Comparison of ENCODE assay signal across 16 mouse cellular contexts in the genomic region with DNA sequence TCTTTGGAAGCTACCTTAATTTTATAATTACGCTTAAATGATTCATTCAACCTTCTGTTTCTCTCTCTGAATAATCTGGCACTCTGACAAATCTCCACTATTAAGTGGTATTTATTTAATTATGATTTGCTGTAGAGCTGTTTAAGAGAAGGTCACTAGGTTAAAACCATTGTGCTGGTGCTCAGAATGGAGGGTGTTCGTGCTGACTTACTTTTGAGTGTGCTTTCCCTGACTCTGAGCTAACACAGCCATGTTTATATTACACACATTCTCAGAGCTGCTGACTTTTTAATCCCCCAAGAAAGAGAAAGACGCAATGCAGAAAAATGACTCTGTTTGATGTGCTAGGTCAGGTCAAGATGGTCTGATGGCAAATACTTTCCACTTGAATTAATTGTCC.
"Had no signal": no experiment of that assay in that cellular context is flagged by ENCODE, and none has a peak within 500 bp of the region (broad histone marks: within the 10 kb centered on the region; RNA-seq: fewer than 3 reads in every experiment).

No protein-coding gene starts in this region.

- DNase-seq: kidney, adult 2 months; kidney, postnatal 14 days; layer of hippocampus, adult 9-11 months; layer of hippocampus, postnatal 36 days; midbrain, embryonic 14.5 days; right cerebral cortex, adult 18-20 months; right cerebral cortex, postnatal 25 days; thymus, adult 2 months; thymus, postnatal 25 days had no signal

- H3K27ac ChIP-seq: kidney, embryonic 15.5 days; limb, embryonic 15.5 days; liver, embryonic 12.5 days; midbrain, embryonic 10.5 days; neural tube, embryonic 15.5 days had no signal

- H3K9ac ChIP-seq: kidney, embryonic 15.5 days; limb, embryonic 15.5 days; liver, embryonic 12.5 days; neural tube, embryonic 15.5 days had no signal

- H3K4me2 ChIP-seq: limb, embryonic 15.5 days; liver, embryonic 12.5 days; neural tube, embryonic 15.5 days had no signal

- ATAC-seq: intestine, embryonic 16.5 days; liver, embryonic 12.5 days had no signal

- H3K36me3 ChIP-seq: kidney, embryonic 15.5 days; limb, embryonic 15.5 days; liver, embryonic 12.5 days; midbrain, embryonic 10.5 days; neural tube, embryonic 15.5 days had no signal

- H3K4me3 ChIP-seq: kidney, embryonic 15.5 days; limb, embryonic 15.5 days; liver, embryonic 12.5 days; midbrain, embryonic 10.5 days; myocyte; neural tube, embryonic 15.5 days had no signal

- H3K9me3 ChIP-seq: kidney, embryonic 15.5 days; limb, embryonic 15.5 days; liver, embryonic 12.5 days; midbrain, embryonic 10.5 days; neural tube, embryonic 15.5 days had no signal

- H3K27me3 ChIP-seq: kidney, embryonic 15.5 days; limb, embryonic 15.5 days; liver, embryonic 12.5 days; neural tube, embryonic 15.5 days had no signal

- H3K4me1 ChIP-seq: liver, embryonic 12.5 days; midbrain, embryonic 10.5 days; neural tube, embryonic 15.5 days had no signal
